Mouse (Mus musculus) embryonic facial prominence, embryonic 10.5 days (tissue): ENCODE measurements around the gene Slc38a3. TPM values are rescaled to one million over a fixed set of nuclear protein-coding genes. Genes with fewer than 3 reads are reported as not detected.
"Not testable (repeated sequence)": the region's sequence is repeated elsewhere in the genome, so short reads cannot be mapped to it uniquely, and the experiment has no call there.

Source experiments
- DNase-seq: peaks from one replicate; pipeline ENCODE4 v3.0.0-alpha.2; 2017; ENCODE audit warnings: low spot score
- H3K27ac ChIP-seq: fragments of 300-500 bp; sonication (generic); replicated peaks from 2 replicates; pipeline ENCODE4 v1.5.1; 2016; ENCODE audit warnings: mild to moderate bottlenecking
- H3K27me3 ChIP-seq: fragments of 300-500 bp; sonication (generic); replicated peaks from 2 replicates; pipeline ENCODE4 v1.6.1; 2016; ENCODE audit warnings: low read depth, mild to moderate bottlenecking; ENCODE audit not compliant: poor library complexity, severe bottlenecking
- H3K36me3 ChIP-seq: fragments of 300-500 bp; sonication (generic); replicated peaks from 2 replicates; pipeline ENCODE4 v1.6.1; 2016; ENCODE audit warnings: mild to moderate bottlenecking, moderate library complexity
- H3K4me1 ChIP-seq: fragments of 300-500 bp; sonication (generic); 2 replicates; pipeline ENCODE4 v1.6.1; 2016
- H3K4me3 ChIP-seq: fragments of 300-500 bp; sonication (generic); 2 replicates; pipeline ENCODE4 v1.5.1; 2016; ENCODE audit warnings: mild to moderate bottlenecking, moderate library complexity
- H3K9me3 ChIP-seq: fragments of 300-500 bp; sonication (generic); 2 replicates; pipeline ENCODE4 v1.6.1; 2016; ENCODE audit warnings: mild to moderate bottlenecking
- WGBS: fragments of 180-500 bp; shearing (Covaris S2); methylation state at CpG from one replicate; pipeline ENCODE4 v1.1.7; 2016; 5-methylcytosine and 5-hydroxymethylcytosine counted together
- polyA plus RNA-seq: library from polyadenylated mRNA; unstranded; fragments of >200 nt; fragmentation: Nextera tagmentation; extraction: Ambion mirVana; gene quantifications from 2 replicates; pipeline ENCODE4 v1.2.1, GENCODE M21; 2016

The Slc38a3 gene
- polyA plus RNA-seq, 1 experiment from 2014 or later: 5.6 TPM

DNA sequence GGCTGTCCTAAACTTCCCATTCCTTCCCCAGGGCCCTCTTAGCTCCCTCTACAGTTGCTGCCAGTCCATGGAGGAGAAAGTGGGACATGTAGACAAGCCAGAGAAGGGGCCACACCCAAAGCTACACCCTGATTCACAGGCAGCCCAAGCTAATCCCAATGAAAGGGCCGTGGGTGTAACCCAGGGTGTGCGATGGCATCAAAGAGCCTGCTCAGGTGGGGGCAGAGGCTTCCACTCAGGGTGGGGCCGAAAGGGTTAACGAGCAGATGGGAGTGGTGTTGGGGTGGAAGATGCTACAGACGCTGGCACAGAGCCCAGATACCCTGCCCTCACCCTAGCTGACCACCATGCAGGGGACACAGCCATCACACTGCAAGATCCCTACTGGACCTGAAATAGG lies 23.5 kb upstream of the Slc38a3 start:
- H3K9me3 ChIP-seq: no peaks in the 10 kb centered on the region
- H3K4me1 ChIP-seq: peaks cover 34% of the 10 kb centered on the region
- no peak for DNase-seq
- 83% methylated on average over 5 of the region's 5 CpGs for WGBS
- H3K36me3 ChIP-seq: peaks cover 93% of the 10 kb centered on the region
- no peak overlapping the region for H3K4me3 ChIP-seq
- 0 out of 2 replicates have a peak, but pooled peaks cover 4% of the 10 kb centered on the region for H3K27me3 ChIP-seq
- H3K27ac ChIP-seq: no peak overlapping the region

DNA sequence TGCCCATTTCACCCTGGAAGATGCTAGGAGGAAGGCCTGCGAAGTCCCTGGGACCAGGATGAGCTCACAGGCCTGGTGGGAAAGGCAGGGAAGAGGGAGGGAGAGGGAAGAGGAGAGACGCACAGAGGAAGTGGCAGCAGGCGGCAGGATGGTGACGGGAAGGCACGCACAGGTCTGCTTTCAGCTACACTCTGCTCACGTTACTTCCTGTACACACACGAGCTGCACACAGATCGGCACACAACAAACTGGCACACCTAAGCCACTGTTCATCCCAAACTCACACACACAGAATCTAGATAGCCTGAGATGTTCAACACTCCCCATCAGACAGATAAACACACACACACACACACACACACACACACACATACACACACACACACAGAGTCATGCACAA lies 21.1 kb upstream of the Slc38a3 start:
- WGBS: 73% methylated on average over 8 of the region's 8 CpGs
- Histone ChIP-seq H3K9me3 (no peaks in the 10 kb centered on the region), H3K4me1 (peaks cover 23% of the 10 kb centered on the region), H3K36me3 (peaks cover 99% of the 10 kb centered on the region), H3K27me3 (0 out of 2 replicates have a peak, but pooled peaks cover 4% of the 10 kb centered on the region), H3K4me3 (no peak overlapping the region), H3K27ac (no peak overlapping the region)
- no peak for DNase-seq

DNA sequence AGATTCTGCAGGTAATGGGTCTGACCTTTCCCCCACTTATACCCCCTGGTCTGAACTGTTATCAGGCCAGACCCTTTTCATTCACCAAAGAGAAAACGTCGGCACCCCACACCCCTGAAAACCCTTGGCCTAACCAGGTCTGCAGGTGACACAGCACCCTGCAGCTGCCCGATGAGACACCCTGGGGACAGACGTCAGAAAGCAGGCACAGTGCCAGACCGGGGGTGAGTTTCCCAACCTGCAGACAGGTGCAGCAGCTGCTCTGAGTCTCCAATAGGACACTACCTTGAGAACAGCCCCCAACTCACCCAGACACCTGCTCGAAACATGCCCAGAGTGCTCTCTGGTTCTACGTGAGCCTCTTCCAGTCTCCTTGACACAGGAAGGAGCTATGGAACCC lies 19.6 kb upstream of the Slc38a3 start:
- Histone ChIP-seq H3K4me3 (no peak overlapping the region), H3K36me3 (peaks cover 99% of the 10 kb centered on the region), H3K9me3 (no peaks in the 10 kb centered on the region), H3K27ac (no peak overlapping the region), H3K4me1 (peaks cover 16% of the 10 kb centered on the region; the same call in 1 of the 2 replicates), H3K27me3 (0 out of 2 replicates have a peak, but pooled peaks cover 4% of the 10 kb centered on the region)
- 82% methylated on average over 7 of the region's 7 CpGs for WGBS
- DNase-seq: no peak

DNA sequence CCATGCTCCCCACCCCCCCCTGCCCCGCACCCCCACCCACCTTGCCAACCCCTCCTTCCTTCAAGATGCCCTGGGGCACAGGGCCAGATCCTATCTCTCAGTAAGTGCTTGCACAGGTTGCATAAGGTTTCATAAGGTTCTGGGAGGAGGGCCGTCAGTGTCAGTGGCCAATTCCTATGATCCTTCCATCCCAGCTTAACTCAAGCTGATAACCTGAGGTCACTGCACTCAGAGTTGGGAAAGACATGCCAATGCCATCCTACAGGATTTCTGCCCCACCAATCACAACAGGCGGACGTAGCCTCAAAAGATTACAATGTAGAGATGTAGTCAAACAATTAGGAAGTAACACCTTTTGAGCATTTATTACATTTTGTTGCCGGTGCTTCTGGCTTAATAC lies 19.1 kb upstream of the Slc38a3 start:
- no peak for DNase-seq
- 88% methylated on average over 5 of the region's 5 CpGs for WGBS
- Histone ChIP-seq H3K4me3 (no peak overlapping the region), H3K27me3 (0 out of 2 replicates have a peak, but pooled peaks cover 4% of the 10 kb centered on the region), H3K27ac (no peak overlapping the region), H3K36me3 (peaks cover 100% of the 10 kb centered on the region), H3K9me3 (no peaks in the 10 kb centered on the region), H3K4me1 (peaks cover 16% of the 10 kb centered on the region; the same call in 1 of the 2 replicates)

DNA sequence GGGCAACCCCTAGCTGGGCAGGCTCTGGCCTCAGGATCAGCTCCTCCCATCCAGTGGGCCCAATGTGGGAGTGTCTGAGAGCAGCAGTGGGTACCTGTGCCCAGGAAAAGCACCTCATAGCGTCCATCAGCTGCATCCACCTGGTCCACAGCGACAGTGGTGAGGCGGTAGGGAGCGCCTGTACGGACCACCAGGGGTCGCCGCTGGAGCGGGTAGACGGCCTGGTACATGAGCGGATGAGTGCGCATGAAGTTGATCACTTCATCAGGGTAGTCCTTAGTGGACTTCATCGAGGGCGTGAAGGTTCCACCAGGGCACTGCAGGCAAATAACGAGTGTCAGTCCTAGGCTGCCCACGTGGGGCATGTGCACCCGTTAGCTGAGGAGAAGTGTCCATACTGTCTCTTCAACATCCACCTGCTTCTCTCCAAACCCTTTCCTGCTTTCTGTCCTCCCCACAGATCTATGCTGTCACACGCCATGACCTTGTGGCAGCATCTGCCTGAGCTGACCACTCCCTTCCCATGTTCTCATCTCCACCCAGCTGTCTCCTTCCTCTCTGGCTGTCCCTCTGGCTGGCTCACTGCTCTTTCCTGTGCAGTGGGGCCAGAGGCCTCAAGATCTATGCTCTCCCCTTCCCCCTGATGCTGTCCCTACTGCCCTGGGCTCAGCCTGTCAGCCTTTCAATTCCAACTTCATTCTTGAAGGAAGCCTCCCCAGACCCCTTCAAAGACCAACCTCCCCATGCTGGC lies 16.1 kb upstream of the Slc38a3 start:
- peaks cover 16% of the 10 kb centered on the region; the same call in 1 of the 2 replicates for H3K4me1 ChIP-seq
- peak overlapping the region; percentile 44; the same call in 1 of the 2 replicates for H3K27ac ChIP-seq
- H3K27me3 ChIP-seq: no peaks in the 10 kb centered on the region
- 42% methylated on average over 17 of the region's 17 CpGs for WGBS
- H3K4me3 ChIP-seq: no peak overlapping the region
- DNase-seq: peak; percentile 77
- H3K9me3 ChIP-seq: no peaks in the 10 kb centered on the region
- peaks cover 92% of the 10 kb centered on the region for H3K36me3 ChIP-seq

DNA sequence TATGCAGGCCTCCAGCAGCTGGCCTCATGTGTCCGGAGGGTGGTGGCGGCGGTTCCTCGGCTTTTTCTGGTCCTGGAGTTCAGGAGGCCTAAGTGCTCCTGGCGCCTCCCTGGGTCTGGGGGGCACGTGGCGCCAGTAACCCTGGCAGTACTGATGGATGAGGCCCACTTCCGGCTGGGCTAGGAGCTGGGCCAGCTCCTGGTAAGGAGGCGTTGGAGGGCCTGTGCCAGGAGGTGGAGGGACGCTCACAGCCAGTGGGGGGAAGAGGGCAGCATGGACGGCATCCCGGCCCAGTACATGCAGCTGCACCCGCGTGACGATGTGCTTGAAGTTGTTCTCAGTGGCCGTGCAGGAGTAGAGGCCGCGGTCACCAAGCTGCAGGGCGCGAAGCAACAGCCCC lies 13.1 kb upstream of the Slc38a3 start:
- WGBS: 94% methylated on average over 20 of the region's 20 CpGs
- Histone ChIP-seq H3K27ac (no peak overlapping the region), H3K4me3 (no peak overlapping the region), H3K4me1 (peaks cover 20% of the 10 kb centered on the region; the same call in 1 of the 2 replicates), H3K36me3 (peaks cover 62% of the 10 kb centered on the region), H3K9me3 (no peaks in the 10 kb centered on the region), H3K27me3 (peaks cover 21% of the 10 kb centered on the region)
- no peak for DNase-seq

DNA sequence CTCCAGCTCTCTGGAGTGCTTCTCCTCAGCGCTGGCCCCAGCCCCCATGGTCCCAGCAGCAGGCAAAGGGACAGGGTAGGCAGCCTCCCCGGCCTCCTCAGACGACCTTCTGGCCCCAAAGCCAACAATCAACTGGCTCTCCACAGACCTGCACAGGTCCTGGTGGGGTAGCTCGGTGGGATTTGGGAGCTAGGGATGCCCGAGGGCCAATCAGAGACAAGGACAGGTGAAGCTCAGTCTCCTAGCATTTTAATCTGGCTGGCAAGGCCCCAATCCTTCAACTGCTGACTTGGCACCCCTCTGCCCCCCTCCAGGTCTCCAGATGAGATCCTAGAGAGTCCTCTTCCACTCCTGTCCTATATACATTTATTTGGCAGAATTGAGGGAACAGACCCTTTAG lies 10.2 kb upstream of the Slc38a3 start, which contains the start of gene Gnat1:
Gene Gnat1, minus strand, starts transcription at position 212 of the 400 bp plus-strand sequence.
- H3K9me3 ChIP-seq: no peaks in the 10 kb centered on the region
- WGBS: 45% methylated on average over 5 of the region's 5 CpGs
- no peak within 1 kb of the TSS for H3K4me3 ChIP-seq
- peaks cover 50% of the 10 kb centered on the region for H3K27me3 ChIP-seq
- H3K4me1 ChIP-seq: peaks cover 27% of the 10 kb centered on the region
- no peak within 1 kb of the TSS; the same call in 1 of the 2 replicates for H3K27ac ChIP-seq
- H3K36me3 ChIP-seq: peaks cover 33% of the 10 kb centered on the region
- DNase-seq: no peak

DNA sequence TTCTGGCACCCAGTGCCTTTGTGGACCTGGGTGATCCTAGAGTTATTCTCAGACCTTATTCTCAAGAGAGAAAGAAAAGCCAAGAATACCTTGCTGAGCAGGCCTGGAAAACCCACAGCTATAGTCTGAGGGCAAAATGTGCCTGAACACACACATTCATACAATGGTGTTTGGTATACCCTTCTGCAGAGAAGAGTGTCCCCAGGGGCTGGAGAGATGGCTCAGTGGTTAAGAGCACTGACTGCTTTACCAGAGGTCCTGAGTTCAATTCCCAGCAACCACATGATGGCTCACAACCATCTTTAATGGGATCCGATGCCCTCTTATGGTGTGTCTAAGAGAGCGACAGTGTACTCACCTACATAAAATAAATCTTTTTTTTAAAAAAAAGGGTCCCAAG lies 9.5 kb upstream of the Slc38a3 start:
- Histone ChIP-seq H3K4me1 (peaks cover 27% of the 10 kb centered on the region), H3K36me3 (peaks cover 26% of the 10 kb centered on the region), H3K4me3 (no peak overlapping the region), H3K9me3 (no peaks in the 10 kb centered on the region), H3K27me3 (peaks cover 56% of the 10 kb centered on the region), H3K27ac (no peak overlapping the region)
- no peak for DNase-seq
- WGBS: 91% methylated on average over 2 of the region's 2 CpGs

DNA sequence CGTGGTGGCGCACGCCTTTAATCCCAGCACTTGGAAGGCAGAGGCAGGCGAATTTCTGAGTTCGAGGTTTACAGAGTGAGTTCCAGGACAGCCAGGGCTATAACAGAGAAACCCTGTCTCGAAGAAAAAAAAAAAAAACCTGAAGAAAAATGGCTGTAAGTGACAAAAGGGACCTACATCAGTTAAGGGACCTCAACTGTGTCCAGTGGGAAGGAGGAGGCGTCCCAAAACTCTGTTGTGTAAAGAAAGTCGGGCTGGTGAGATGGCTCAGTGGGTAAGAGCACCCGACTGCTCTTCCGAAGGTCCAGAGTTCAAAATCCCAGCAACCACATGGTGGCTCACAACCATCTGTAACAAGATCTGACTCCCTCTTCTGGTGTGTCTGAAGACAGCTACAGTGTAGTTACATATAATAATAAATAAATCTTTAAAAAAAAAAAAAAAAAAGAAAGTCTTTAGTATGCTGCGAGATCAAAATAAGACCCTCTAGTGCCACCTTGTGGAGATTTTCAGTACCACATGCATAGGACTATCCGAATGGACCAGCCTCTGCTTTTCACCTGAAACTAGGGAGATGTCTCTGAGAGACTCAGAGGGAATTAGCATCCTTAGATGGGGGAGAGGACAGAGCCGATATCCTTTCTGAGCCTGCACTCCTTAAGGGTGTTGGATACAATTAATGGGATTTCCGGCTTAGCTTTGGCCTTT lies 8.6 kb upstream of the Slc38a3 start:
- WGBS: 39% methylated on average over 14 of the region's 14 CpGs
- H3K4me3 ChIP-seq, H3K9me3 ChIP-seq, H3K27ac ChIP-seq: not testable (repeated sequence)
- peaks cover 18% of the 10 kb centered on the region for H3K36me3 ChIP-seq
- peaks cover 60% of the 10 kb centered on the region for H3K27me3 ChIP-seq
- DNase-seq: peak; percentile 67
- peaks cover 27% of the 10 kb centered on the region for H3K4me1 ChIP-seq

DNA sequence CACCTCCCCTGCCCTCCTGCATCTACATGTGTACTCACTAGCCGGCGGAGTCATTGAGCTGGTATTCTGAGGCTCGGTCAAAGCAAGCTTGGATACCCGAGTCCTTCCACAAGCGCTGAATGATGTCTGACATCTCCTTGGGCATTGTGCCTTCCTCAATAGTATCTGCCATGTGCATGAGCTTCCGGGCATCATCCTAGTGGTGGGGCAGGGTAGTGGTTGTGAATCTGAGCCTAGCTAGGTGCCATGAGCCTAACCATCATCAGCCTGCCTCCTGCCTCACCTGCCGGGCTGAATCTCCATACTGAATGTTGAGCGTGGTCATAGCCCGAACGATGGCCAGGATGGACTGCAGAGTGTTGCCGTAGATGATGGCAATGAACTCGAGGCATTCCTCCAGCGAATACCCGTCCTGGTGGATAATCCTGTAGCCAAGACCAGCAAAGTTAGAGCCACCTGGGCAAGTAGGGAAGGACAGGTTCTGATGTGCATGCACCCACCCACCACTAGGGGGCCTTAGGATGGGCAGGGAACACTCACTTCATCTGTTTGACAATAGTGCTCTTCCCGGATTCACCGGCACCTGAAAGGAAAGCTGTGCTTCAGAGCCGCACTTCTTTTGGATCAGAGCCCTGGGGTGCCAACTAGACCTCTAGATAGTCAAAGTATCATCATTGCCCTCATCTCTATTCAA lies 7.9 kb upstream of the Slc38a3 start:
- Histone ChIP-seq H3K9me3 (no peaks in the 10 kb centered on the region), H3K27me3 (peaks cover 60% of the 10 kb centered on the region), H3K4me1 (peaks cover 27% of the 10 kb centered on the region), H3K27ac (no peak overlapping the region), H3K4me3 (peak overlapping the region; percentile 52; the same call in 1 of the 2 replicates), H3K36me3 (peaks cover 10% of the 10 kb centered on the region)
- WGBS: 23% methylated on average over 17 of the region's 17 CpGs
- peak; percentile 77 for DNase-seq

DNA sequence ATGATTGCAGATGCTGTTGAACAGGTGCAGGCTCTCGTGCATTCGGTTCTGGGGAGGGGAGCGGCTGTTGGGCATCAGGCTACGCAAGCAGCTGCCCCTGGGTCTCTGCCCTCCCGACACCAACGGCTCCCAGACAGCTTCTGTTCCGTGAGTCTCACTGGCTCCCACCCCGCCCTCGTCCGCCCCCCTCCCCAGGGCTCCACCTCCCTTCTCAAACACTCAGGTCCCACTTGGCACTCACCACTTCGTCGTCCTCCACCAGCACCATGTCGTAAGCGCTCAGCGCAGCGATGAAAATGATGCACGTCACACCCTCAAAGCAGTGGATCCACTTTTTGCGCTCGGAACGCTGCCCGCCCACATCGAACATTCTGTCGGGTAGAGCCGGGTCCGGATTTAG lies 7.0 kb upstream of the Slc38a3 start:
- peaks cover 60% of the 10 kb centered on the region for H3K27me3 ChIP-seq
- peak overlapping the region; percentile 52 for H3K4me3 ChIP-seq
- peaks cover 27% of the 10 kb centered on the region for H3K4me1 ChIP-seq
- WGBS: 2% methylated on average over 25 of the region's 25 CpGs
- no peak overlapping the region; the same call in 1 of the 2 replicates for H3K27ac ChIP-seq
- H3K36me3 ChIP-seq: peaks cover under 1% of the 10 kb centered on the region
- no peak for DNase-seq
- H3K9me3 ChIP-seq: no peaks in the 10 kb centered on the region

DNA sequence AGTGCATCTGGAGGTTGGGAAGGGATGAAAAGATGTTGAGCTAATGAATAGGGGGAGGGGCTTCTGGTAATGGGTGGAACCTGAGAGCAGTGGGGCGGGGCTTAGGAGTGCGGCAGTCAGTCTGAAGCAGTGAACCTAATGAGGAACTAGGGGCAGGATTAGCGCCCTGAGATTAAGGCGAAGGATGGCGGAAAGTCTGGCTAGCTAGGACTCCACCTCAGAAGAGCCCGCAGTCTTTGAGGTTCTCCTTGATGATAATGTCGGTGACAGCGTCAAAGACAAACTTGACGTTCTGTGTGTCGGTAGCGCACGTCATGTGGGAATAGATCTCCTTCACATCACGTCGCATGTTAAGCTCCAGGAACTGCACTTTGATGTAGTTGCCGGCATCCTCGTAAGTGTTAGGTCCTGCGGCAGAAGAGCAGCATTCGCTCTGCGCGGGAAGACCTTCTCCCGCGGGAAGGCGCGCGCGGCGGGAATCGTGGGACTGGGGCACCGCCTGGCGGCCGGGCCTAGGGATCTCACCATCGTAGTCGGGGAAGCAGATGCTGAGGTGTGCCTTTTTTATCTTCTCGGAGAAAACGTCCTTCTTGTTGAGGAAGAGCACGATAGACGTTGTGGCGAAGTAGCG lies 6.5 kb upstream of the Slc38a3 start:
- H3K27me3 ChIP-seq: peaks cover 60% of the 10 kb centered on the region
- H3K27ac ChIP-seq: no peak overlapping the region; the same call in 1 of the 2 replicates
- no peaks in the 10 kb centered on the region for H3K9me3 ChIP-seq
- H3K4me1 ChIP-seq: peaks cover 27% of the 10 kb centered on the region
- H3K4me3 ChIP-seq: peak overlapping the region; percentile 52
- WGBS: under 1% methylated on average over 39 of the region's 39 CpGs
- H3K36me3 ChIP-seq: no peaks in the 10 kb centered on the region
- DNase-seq: peak; percentile 90
